Mouse (Mus musculus): ENCODE data around the gene Tesc.

Gene Tesc

DNA sequence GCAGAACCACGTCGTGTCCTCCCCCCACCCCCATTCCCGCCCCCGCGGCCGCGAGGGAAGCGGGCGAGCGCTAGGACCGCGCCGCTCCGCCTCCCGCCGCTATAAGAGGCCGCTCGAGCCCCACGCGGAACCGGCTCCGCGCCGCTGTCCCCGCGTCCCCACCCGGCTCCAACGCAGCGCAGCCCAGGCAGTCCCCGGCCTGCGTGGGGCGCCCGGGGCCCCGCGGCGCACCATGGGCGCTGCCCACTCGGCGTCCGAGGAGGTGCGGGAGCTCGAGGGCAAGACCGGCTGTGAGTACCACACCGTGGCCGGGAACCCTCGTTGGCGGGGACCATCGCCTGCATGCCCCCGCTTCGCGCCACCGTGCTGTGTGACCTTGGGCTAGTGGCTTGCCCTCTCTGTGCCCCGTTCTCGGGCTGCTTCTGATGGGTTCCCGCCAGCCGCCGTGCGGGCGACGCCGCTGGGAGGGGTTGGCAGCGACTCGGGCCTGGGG is at the start of gene Tesc:
Gene Tesc (plus strand): TSS at position 46 of the 493 bp plus-strand sequence.
- no peak for DNase-seq (ENCODE audit: low spot score in 2 of 2)

DNA sequence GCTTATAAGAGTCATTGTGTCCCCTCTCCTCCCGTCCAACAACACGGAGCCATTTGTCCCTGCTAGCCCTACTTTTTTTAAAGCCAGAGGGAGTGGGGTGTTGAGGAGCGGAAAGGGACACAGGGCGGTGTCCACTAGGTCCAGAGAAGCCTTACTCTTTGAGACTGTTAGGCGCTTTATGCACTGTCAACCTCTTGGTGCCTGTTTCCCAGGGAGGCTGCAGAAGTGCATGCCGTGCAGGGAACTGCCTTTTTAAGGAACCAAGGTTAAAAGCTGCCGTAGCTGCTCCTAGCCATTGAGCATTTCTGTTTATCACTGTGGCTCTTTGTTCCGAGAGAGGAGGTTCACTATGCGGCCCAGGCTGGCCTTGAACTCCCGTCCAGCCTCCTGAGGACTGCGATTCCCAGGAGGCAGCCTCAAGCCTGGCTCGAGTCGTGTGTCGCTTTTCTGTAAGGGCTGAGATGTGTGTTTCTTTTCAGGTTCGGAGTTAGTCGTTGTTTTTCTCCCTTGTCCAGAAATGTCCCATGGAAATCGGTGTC is 49.3 kb upstream of the Tesc start:
- DNase-seq (ENCODE audit: low spot score in 2 of 2): no peak

DNA sequence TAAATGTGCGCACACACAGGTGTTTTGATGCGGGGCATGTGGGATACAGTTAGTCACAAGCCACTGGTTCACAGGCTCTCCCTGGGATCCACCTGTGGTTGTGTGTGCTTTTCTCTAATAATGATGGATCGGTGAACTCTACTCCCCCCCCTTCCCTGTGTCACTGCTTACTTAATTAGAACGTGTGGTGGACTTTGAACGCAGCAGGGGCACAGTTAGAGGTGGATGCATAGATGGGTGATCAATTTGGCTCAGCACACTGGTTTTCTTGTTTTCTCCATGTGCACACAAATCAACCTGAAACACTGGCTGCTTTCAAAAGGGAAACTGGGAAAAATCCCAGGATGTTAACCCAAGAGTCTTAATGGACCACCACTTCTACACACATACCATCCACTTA is 48.5 kb upstream of the Tesc start:
- no peak for DNase-seq (ENCODE audit: low spot score in 2 of 2)

DNA sequence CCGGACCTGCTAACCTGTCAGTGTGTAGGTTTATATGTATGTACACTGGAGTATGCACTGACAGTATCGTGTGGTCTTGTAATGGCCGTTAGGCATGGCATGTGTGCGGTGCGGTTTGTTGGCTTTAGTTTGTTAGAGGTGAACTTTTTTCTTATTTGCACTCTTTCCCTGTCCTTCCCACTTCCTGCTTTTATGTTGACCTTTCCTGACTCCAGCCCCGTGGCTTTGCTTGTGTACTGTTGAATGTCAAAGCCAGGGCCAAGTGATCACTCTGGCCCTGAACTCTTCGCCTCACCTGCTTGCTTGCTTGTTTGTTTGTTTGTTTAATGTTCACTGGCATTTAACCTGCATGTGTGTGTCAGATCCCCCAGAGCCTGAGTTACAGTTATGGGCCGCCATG is 46.6 kb upstream of the Tesc start:
- DNase-seq (ENCODE audit: low spot score in 2 of 2): no peak

DNA sequence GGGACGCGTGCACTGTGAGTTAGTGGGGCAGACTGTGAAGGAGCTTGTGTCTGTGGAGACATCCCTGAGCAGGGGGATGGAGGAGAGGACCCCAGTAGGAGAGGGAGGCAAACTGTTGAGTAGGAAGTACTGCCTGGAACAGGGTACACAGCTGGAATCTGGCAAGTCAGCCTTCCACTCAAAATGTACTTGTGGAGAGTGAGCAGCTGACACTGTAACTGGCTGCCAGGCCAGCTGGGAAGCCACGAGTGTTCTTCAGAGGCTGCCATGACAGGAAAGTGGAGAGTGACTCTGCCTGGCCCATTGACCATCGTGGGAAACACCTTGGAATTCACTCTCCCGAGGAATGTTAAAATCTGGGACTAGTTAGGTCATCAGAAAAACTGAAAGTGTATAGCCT is 45.6 kb upstream of the Tesc start:
- DNase-seq (ENCODE audit: low spot score in 2 of 2): no peak

DNA sequence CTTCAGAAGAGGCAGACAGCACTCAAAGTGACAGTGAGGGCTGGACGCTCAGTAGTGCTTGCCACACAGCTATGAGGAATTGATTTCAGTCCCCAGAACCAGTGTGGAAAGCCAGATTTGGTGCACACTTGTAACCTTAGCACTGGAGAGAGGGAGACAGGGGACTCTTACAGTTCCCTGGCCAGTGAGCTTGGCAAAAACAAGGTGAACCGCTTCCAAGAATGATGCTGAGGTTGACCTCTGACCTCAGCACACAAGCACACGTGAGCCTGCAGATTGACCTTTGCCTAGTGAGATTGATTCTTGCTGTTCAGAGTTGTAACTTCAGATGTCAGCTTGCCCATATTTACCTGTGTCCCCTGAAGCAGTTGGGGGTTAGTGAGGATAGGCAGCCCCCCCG is 41.2 kb upstream of the Tesc start:
- DNase-seq (ENCODE audit: low spot score in 2 of 2): no peak

DNA sequence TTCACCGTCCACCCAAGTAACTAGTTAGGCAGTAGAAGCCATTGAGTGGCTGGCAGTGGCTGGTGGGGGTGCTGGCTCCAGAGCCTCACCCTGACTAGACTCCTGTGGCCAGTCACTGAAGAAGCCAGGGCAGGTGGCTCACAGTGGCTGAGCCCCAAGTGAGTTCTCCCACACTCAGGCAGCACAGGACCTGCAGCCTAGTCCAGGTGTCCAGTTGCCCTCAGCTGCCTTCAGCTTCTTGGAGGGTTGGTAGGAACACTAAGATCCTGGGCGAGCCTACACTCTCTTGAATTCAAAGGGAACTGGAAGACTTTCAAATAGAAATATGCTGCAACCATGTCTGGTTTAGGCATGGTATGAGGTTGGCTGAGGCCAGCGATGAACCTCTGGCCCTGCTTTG is 39.7 kb upstream of the Tesc start:
- DNase-seq (ENCODE audit: low spot score in 2 of 2): no peak

DNA sequence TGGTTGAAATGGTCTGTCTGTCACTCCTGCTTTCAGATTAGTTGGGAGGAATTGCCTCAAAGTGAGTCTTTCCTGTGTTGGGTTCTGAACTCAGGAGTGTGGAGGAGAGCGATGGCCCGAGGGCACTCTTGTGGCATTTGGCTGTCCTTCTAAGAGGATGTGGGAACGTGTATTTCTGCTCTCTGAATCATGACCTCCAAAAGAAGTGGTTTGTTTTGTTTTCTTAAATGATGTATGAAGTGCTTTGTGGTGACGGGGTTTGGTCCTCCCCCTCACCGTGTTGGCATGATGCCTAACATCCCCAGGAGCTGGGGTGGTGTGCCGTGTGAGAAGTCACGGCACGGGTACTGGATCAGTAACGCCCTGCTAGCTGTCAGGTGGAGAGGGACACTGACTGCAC is 39.2 kb upstream of the Tesc start:
- DNase-seq (ENCODE audit: low spot score in 2 of 2): no peak

DNA sequence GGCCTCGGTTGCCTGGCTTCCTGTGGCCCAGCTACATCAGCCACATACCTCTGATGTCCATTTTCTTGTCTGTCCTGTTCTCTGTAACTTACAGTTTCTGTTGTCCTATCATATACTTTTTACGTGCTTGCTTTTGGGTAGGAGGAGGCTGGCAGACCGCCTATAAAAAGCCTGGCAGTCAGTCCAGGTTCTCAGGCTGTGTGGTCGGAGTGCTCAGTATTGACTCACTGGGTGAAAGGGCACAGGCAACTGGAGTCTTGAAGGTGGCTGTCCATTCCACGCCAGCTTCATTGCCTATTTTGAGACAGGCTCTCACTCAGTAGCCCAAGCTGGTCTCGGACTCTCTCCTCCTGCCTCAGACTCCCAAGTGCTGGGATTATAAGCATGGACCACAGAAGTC is 37.8 kb upstream of the Tesc start:
- DNase-seq (ENCODE audit: low spot score in 2 of 2): no peak

DNA sequence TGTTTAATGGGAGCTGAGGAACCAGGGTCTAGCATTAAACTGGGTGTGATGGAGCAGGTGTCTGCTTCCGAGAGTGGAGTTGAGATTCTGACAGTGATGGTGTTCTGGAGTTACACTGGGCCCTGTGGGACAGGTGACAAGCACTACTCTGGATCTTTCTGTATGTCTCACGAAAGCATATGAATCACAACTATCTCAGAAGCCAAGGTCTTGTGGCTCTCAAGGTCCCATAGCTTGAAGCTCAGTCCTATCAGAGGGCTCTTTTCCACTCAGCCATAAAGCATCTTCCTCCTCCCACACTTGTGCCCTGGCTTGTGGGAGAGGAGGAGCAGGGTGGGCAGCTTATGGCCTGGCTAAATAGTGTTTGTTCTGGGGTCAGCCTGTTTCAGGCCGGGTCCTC is 36.6 kb upstream of the Tesc start:
- no peak for DNase-seq (ENCODE audit: low spot score in 2 of 2)

DNA sequence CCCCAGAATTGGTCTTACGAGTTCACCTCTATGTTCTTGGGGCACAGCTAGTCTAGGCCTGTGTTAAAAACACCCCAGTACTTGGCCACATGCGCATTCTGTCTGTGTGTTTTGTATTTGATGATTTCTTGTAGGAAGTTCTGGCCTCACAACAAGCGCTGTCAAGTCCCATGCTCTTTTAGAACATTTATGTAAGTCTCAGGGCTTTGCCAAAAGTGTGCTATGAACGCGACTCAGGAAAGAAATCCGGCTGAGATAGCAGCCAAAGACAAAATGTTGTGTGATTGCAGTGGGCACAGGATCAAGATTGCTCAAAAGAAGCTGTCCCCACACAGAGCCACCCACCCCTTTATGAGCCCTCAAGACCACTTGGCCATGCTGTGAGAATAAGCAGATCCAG is 34.0 kb upstream of the Tesc start:
- DNase-seq (ENCODE audit: low spot score in 2 of 2): no peak

DNA sequence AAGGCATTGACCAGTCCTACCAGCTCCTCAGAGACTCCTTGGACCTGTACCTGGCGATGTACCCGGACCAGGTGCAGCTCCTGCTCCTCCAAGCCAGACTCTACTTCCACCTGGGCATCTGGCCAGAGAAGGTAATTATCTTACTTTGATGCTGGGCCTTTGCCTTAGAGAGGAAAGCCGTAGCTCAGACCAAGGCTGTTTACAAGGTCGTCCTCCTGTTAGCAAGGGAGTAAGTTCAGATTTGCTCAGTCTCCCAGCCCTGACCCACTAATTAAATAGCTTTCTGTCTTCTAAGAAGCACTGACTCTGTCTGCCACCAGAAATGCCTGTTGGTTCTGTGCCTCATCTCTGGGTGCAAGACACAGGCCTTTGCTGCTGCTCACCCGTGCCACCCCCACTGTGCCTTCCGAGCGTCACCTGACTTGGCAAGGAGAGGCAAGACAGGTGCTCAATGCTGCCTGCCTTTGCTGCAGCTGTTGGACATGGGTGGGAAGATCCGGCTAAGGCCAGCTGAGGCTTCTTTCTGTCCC is 32.1 kb upstream of the Tesc start:
- no peak for DNase-seq (ENCODE audit: low spot score in 2 of 2)

DNA sequence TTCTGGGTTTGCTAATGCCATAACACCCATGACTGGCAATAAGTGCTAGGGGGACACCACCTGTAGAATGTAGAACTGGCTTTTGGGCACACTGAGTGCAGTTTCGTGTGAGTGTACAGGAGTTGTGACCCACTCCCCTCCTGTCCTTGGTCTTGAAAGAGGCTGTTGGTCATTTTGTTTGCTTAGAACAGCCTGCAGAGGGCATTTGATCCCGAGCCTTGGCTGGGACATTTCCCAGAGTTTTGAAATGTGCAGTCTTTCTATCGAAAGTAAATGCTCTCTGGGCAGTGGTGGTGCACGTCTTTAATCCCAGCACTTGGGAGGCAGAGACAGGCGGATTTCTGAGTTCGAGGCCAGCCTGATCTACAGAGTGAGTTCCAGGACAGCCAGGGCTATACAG is 31.6 kb upstream of the Tesc start:
- DNase-seq (ENCODE audit: low spot score in 2 of 2): no peak

DNA sequence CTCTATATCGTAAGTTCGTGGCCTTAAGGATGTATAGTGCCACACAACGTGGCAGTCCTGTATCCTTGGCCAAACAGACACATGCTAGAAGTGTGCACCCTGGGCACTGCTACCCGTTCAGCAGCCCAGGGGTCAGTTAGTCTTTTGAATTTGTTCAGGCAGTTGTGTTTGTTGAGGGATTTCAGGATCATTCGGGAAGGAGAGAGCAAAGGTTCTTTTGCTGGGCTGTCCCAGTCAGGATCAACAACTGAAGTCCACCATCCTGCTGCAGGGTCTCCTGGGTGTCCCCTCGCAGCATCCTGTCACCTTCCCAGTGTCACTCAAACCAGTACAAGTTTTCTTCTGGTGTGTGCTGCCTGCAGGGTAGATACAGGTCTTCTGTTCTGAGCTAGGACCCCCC is 31.0 kb upstream of the Tesc start:
- DNase-seq (ENCODE audit: low spot score in 2 of 2): no peak

DNA sequence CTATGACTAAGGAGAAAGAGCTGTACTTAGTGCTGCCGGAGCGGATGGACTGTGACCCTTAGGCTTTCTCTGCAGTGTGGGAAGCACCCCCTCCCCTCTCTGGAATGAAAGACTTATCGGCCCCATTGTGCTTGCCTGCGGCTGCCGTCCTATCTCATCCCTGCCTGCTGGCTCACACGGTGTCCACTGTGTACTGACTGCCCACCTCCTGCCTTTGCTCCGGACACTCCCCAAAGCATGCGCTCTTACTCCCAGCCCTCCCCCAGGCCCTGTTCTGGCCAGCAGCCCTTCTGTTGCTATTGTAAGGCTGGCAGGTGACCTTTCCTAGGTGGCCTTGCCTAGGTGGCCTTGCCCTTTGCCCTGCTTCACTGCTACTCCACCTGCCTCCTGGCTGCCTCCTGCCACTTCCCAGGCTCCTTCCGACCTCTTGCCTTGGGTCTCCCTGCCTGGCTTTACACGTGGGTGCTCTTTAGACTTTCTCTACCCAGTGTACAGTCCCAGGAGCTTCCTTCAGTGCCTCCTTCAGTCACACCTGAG is 30.0 kb upstream of the Tesc start:
- no peak for DNase-seq (ENCODE audit: low spot score in 2 of 2)

DNA sequence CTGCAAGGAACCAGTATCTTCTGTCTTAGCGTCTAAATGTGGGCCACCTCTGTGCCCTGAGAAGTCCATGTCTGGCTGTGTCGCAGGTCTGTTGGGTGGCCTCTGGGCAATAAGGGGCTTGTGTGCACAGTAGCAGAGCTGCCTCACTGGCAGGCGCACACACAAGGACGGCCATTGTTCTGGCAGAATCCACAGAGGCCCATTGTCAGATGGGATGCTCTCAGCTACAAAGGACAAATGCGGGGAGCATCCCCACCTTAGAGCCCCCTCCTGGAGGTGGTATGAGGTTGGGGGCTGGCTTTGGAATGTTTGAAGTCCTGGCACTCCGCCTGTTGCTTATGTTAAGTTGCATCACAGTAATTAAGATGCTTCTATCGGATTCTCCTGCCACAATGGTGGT is 28.5 kb upstream of the Tesc start:
- no peak for DNase-seq (ENCODE audit: low spot score in 2 of 2)

DNA sequence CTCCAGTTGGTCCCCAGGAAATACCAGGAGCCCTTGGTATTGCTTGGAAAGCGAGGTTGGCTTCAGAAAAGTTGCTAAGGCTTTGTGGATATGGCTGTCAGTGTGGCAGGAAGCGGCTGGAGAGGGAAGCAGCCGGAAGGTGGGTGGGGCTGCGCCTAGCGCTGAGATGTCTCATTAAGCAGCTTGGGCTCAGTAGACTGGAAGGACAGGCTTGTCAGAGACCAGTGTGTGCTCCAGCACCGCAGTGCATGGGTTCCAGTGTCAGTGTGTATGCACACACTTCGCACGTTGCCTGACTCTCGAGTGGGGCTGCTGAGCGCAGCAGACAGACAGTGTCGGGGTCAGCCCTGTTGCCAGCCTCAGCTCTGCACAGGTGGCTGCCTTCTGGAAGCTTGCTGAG is 28.0 kb upstream of the Tesc start:
- no peak for DNase-seq (ENCODE audit: low spot score in 2 of 2)

DNA sequence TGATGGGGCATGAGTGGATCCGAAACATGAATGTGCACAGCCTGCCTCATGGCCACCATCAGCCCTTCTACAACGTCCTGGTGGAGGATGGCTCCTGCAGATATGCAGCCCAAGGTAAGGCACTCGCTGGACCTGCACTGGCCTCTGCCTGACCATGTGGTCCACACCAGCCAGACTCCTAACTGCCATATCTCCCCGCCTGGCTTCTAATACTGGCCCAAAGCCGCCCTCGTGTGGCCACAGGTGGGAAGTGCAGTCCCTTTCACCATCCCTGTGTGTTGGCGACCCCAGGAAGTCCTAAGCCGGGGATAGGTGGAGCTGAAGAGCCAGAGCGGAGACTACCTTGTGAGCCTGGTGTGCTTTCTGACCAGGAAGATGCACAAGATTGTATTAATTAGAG is 25.5 kb upstream of the Tesc start:
- peak in 1 of 2 experiments; percentile 58 for DNase-seq (ENCODE audit: low spot score in 2 of 2)

DNA sequence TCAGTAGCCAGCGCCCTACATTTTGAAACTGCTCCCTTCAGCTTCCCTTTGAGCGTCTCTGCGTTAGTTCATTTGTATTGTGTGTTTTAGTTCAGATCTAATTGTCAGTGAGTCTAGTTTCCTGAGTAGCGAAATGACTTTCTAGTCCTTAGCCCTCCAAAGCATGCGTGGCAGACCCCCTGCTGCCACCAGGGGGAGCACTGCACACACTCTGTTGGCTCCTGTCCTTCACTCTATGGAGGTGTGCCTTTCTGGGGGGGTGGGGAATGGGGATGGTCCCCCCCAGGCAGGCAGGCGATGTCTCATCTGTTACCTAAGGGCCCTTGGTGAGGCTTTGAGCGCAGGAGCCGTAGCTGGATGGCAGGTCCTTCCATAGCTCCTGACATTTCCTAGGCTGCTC is 22.9 kb upstream of the Tesc start:
- DNase-seq (ENCODE audit: low spot score in 2 of 2): peak in 1 of 2 experiments; percentile 57

DNA sequence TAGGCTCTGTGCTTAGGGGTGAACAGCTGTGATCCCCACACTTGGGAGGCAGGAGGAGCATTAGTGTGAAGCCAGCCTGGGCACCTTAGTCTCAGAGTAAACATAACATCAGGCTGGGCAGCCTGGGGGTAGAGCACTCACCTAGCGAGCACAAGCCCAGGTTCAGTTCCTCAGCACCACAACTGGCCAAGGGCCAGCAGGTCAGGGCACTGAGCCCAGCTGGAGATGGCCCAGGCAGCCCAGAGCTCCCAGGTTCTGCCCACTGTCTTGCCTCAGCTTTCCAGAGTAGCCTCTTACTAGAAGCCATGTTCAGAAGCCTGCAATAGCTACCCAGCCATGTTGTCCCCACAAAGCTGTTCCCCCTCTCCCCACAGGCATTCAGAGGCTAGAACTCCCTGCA is 21.8 kb upstream of the Tesc start:
- DNase-seq (ENCODE audit: low spot score in 2 of 2): no peak

DNA sequence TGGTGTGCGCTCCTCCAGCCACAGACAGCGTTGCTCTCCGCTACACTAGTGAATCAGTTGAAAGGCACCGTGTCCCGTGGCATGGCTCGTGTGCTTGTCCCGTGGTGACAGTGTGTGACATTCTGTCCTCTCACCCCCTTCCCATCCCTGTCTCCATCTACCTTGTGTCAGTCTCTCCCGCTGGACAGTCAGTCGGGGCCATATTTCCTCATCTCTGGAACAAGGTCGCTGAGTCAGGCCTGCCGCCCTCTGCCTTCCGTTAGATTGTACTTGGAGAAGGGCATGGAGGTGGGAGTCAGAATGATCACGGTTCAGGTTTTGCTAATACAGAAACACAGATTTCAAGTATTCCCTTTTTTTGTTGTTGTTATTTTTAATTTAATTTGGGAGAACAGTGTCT is 19.2 kb upstream of the Tesc start:
- DNase-seq (ENCODE audit: low spot score in 2 of 2): no peak

DNA sequence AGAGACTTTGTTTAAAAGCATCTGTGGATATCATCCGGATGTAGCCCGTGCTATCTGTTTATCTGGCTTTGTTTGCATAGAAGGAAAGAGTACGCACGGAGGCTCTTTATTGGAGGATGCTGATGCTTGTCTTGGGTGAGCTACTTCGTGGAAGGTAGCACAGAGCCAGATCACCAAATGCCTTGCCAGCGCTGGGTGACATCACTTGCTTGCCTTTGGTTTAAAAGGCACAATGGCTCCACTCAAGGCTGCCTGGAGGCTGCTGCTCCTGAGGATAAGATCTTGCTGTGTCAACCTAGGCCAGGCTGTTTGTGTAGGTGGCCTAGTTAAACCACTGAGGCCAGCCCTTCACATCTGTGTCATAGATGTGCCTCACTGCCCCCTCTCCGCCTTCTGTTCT is 16.7 kb upstream of the Tesc start:
- no peak for DNase-seq (ENCODE audit: low spot score in 2 of 2)

DNA sequence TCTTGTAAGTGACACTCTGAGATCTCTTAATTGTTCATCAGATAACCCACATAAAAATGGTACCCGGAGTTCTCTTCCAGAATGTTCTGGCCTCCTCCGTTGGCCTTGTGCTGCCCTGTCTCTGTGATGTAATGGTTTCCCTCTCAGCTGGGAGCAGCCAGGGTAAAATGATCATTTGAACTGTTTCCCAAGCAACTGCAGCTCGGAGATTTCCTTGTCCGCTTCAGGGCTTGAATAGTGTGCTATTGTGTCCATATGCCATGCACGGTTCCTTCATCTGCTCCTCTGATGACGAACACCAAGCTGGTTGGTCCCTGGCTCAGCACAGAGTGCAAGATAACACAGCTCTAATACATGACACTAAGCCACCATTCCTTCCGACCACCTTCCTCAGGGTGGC is 15.7 kb upstream of the Tesc start:
- no peak for DNase-seq (ENCODE audit: low spot score in 2 of 2)

DNA sequence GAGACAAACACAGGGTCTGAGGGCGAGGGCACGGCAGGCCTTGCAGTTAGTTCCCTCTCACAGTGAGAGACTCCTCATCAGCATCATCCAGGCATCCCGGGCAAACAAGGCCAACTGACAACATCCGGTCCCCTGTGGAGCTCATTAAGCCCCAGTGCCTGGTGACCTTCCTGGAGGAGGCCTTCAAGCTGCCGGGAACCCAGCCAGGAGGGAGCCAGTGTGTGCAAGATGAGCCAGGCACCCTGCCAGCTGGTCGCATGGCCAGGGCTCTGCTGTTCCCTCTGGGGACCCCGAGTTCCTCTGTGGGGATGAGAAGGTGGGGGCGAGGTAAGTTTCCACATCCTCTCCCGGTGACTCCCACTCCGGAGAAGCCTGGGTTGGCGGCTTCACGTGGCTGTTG is 12.5 kb upstream of the Tesc start:
- DNase-seq (ENCODE audit: low spot score in 2 of 2): no peak
